Mouse (Mus musculus) granulocyte monocyte progenitor cell, adult 5-6 weeks (primary cell): Measurements from ENCODE around the gene Tas1r2. TPM values are rescaled to one million over a fixed set of nuclear protein-coding genes. Genes with fewer than 3 reads are reported as not detected.

Source experiments
- ATAC-seq: replicated peaks from 2 replicates; pipeline ENCODE4 v1.8.0; 2016; ENCODE audit warnings: mild to moderate bottlenecking, moderate TSS enrichment, inconsistent platforms; ENCODE audit not compliant: poor library complexity, severe bottlenecking
- total RNA-seq, 2 experiments: library from RNA; stranded (forward) in 1 of 2; stranded (reverse) in 1 of 2; fragments of 200-712, 200-1000 nt in 1 of 2; fragments of >200 nt in 1 of 2; fragmentation: Nextera tagmentation in 1 of 2; gene quantifications; 2 replicates each; pipeline ENCODE4 v1.2.3; 2014 to 2017

Tas1r2 gene
- total RNA-seq, 2 experiments from 2014 or later = not detected

DNA sequence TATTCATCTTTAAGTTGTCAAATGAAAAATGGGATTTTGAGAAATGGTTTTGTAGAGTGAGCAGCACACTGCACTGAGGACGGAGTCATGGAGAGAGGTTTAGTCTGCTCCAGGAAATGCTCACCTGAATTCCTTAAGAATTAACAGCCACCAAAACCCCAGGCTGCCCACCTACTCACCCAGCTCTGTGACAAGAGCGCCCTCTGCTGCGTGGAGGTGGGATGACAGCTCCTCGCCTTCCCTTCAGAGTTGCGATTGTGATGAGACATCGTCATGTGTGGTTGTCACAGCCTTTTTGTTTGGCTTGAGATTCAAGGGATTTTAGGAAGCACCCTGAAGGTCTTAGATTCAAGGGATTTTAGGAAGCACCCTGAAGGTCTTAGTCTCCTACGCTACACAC lies 17.0 kb upstream of the Tas1r2 start:
- peak; percentile 53 for ATAC-seq

DNA sequence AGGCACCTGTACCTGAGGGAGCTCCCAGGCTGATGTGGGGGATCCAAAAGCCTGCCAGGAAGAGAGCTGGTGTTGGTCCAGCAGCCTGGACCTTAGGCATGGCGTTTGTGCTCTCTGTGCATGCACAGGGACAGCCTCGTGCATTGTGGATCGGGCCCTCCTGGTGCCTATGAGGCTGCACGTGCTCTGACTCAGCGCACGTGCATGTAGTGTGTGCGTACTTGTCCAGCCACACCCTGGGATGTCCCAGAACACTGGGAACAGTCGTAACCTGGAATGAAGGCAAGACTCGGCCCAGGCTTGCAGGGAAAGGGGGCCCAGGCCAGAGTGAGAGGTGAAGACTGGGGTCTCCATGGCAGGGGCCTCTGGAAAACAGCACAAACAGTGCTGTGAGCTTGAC lies 15.5 kb upstream of the Tas1r2 start:
- no peak for ATAC-seq

DNA sequence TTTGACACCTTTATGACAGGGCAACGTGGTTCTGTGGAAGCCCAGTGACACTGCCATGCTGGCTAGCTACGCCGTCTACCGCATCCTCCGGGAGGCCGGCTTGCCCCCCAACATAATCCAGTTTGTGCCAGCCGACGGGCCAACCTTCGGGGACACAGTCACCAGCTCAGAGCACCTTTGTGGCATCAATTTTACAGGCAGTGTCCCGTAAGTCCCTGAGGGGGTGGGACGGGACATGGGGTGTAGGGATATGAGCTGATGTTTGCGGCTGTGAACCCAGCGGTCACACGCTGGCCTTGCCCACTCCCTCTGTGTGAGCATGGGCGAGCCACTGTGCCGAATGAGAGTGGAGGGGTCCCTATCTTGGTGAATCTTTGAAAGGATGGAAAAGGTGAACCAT lies 15.0 kb upstream of the Tas1r2 start:
- ATAC-seq = no peak

DNA sequence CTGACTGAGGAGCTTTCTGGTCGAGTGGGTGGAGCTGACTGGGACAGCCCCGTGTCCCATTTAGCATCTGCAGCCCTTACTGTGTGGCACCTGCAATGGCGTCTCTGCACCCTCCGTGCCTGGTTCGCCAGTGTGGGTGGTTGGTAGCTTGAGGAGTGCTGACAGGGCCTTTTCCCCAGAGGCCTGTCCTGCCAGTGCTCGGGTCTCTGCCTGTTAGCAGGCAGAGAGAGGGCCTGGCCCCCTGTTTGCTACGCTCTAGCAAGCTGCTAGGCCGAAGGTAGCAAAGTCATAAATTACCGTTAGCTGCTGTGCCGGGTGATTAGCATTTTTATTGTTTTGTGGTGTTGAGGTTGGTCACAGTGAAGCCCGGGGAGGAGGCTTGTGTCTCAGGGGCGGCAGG lies 13.5 kb upstream of the Tas1r2 start:
- no peak for ATAC-seq

DNA sequence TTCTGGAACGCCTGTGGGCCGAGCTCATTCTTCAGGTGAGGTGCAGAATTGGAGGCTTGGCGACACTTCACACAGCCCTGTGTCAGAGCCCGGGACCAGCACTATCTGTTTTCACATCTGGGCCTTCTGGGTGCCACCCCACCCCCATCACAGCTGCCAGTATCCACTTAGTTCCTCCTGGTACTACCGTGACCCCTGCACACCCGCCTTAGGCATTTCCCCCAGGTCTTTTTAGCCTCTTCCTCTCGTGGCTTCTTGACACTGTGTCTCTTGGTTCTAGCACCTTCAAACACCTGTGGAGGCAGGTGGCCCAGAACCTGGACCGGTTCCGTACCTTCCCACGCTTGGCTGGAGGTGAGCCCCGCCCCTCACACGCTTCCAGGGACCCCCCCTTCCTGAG lies 13.0 kb upstream of the Tas1r2 start:
- ATAC-seq = peak; percentile 16; the same call in 1 of the 2 replicates

DNA sequence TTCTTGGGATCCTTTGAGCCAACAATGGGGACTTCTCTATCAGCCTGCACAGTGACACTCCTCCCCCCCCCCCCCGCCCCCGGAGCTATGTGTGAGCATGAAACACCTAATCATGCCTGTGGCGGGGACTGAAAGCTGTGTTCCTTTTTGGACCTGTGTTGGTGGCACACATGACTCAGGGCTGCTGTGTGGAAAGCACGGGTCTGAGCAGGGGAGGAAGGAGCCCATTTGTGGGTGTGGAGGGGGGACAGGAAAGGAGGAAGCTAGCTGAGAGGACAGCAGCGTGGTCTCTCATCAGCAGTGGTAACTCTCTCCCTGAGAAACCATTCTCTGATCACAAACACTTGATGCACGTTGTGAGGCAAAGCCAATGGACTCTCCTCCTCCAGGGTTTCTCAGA lies 12.6 kb upstream of the Tas1r2 start:
- peak; percentile 82 for ATAC-seq

DNA sequence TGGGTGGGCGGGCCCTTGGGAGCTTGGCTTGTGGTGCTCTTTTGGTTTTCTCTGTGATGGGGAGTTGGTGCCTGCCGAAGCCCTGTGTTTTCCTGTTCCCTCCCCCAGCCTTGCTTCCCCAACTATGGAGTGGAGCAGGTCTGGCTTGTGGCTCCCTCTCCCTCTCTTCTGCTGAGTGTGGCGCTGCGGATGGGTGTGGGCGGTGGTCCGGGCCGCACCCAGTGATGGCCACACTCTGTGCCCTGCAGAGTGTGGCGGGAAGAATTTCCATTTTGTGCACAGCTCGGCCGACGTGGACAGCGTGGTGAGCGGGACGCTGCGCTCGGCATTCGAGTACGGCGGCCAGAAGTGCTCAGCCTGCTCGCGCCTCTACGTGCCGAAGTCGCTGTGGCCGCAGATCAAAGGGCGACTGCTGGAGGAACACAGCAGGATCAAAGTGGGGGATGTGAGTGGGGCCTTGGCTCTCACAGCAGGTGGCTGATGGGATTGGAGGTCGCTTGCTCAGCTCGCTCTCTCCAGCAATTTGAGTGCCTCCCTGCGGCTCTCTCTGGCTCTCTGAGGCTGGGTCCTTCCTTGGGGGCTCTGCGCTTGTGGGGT lies 11.4 kb upstream of the Tas1r2 start:
- no peak for ATAC-seq

DNA sequence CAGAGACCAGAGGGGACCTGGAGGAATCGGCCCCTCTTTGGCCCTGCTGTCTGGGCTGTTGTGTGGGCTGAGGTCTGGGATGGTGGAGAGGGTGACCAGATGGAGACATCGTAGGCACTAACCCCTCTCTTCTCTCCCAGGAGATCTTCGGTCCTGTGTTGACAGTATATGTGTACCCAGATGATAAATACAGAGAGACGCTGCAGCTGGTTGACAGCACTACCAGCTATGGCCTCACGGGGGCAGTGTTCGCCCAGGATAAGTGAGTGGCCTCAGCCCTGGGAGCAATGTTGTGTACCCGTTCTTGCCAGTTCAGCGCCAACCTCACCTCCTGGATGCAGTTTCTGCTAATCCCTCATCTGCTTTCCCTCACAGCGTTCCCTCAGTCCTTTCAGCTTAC lies 9.4 kb upstream of the Tas1r2 start:
- ATAC-seq = peak; percentile 59

DNA sequence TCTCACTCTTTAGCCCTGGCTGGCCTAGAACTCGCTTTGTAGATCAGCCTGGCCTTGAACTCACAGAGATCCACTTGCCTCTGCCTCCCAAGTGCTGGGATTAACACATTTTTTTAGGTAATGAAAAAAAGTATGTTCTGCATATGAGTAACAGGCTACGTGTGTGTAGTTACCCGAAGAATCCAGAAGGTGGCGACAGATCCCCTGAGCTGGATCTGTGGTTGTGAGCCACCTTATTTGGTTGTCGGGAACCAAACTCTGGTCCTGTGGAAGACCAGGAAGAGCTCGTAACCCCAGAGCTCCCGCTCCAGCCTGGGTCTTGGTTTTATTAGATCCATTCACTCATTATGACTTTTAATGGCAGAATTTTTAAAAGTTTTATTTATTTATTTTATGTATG lies 6.4 kb upstream of the Tas1r2 start:
- no peak for ATAC-seq

DNA sequence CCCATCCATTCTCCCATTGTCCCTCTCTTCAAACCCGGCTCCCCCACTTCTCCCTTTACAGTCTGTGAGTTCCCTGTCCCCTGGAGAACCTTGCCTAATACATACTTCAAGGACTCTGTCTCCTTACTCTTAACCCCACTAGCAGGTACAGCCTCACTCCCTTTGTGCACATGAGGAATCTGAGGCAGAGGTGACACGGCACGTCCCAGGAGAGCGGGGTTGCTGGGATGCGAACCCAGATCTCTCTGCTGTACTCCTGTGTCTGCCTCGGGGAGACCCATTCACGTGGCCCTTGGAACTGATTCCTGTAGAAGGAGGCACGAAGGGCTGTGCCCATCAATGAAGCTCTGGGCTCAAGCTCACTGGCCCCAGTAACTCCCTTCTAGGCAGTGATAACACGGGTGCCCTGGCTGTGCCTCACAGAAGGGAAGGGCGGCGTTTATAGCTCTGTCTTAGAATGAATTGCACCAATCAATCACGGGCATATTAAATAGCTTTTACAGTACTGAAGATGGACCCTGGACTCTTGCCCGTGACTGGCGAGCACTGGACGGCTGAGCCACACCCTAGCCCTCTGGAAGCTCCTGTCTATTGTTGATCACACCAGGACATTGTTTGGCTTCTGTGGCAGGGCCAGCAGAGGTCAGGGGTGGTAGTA lies 3.1 kb upstream of the Tas1r2 start:
- no peak for ATAC-seq

DNA sequence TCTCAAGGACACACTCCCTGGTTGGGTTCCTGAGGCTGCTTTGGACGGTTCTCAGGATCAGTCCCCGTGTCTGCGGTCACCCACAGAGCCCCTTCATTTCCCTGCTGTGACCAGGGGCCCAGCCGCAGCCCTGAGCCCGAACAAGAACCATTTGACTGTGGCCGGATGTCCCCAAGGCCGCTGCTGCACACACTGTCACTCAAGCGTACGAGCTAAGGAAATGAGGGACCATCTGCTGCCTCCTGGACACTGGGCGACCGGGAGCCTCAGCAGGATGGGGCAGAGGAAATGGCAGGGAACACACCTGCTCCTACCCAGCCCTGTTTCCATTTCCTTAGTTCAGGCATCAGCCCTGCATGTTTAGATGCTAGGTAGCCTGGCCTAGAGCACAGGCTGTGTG lies 2.4 kb upstream of the Tas1r2 start:
- peak; percentile 51; the same call in 1 of the 2 replicates for ATAC-seq

DNA sequence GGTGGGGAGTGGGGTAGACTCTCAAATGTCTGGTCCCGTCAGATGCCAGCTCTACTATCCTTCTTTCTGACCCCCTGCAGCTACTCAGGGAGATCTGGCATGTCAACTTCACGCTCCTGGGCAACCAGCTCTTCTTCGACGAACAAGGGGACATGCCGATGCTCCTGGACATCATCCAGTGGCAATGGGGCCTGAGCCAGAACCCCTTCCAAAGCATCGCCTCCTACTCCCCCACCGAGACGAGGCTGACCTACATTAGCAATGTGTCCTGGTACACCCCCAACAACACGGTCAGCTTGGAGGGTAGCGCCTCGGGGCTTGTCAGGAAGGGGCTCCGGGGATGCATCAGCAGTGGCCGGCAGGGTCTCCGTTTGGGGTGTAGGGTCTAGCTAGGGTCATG lies 8.6 kb downstream of the Tas1r2 start:
- no peak for ATAC-seq

DNA sequence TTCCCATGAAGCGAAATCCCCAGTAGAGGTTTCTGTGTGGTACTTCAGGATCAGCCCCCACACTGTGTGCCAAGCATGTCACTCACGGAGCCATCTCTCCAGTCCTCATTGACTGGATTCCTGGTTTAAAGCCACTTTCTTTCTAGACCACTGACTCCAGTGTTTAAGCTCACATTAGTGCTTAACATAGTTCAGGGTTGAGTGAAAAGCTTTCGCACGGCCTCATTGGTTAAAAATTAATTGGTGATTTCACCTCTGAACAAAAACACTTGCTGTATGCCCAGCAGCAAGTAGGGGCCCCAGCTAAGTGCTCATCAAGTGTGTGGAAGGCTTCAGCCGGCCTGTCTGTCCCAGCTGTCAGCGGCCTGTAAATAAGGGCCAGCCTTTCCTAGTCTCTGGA lies 14.3 kb downstream of the Tas1r2 start:
- ATAC-seq = no peak

DNA sequence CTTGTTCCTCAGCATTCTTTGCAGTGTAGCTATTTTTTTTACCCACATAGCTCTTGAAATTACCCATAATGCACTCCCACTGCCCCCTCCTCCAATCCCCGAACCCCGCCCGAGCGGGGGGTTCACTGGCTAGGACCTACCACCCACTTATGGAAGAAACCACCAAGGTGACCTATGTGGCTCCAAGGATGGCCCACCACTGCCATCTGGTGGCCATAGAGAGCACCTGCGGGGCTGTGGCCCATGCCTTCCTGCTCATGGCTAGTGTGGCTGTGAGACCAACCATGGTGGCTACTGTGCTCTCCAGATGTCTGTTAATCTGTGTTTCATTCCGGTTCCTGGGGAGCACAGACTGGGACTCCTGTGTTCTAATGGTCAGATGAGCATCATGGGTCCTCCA lies 16.5 kb downstream of the Tas1r2 start:
- peak; percentile 94 for ATAC-seq

DNA sequence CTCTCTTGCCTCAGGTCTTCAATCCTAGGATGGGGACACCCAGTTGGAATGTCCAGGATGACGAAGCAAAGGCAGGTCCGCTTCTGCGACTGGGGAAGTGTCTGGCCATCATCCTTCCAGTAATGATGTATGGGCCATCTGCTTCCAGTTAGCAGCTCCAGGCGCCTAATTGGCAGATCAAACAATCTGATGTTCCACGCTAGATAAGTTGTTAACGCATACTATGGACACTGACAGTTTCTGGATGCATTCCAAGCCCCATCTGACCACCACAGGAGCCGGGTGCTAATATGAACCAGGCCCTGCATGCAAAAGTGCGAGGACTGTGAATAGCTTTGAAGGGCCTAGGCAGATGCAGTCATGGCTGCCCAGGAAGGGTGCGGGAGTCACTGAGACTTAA lies 22.4 kb downstream of the Tas1r2 start:
- no peak for ATAC-seq

DNA sequence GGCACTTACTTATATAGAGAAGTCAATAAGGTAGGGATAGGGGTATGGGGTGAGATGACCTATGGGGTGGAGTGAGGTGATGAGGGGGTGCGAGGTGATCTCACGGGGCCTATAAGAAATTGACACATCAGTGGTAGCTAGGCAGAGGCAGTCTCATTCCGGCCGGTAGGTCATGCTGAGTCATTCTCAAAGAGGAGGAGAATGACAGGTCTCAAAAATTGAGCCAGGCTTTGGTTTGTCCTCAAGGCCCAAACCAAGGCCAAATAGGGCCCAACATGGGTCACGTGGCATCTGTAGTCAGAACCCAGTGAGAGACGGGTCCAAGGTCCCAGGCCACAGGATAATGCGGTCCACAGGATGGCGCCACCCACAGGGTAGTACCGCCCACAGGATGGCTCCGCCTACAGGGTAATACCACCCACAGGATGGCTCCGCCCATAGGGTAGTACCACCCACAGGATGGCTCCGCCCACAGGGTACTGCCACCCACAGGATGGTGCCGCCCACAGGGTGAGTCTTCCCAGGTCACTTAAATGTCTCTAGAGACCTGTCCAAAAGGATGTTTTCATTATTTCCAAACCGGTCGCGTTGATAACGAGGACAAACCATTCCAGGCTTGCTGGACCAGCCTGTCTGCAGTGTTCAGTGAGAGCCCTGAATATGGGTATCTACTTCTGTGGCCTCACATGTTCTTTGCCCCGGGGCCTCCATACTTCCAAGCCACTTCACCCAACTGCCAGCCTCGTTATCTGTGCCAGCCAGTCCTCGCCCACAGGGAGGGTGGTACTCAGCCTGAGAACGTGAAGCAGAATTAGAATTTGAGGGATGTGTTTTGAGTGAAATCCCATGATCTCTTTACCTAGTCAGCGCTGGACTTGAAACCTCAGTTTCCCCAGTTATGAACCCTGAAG lies 30.6 kb downstream of the Tas1r2 start:
- ATAC-seq = no peak

DNA sequence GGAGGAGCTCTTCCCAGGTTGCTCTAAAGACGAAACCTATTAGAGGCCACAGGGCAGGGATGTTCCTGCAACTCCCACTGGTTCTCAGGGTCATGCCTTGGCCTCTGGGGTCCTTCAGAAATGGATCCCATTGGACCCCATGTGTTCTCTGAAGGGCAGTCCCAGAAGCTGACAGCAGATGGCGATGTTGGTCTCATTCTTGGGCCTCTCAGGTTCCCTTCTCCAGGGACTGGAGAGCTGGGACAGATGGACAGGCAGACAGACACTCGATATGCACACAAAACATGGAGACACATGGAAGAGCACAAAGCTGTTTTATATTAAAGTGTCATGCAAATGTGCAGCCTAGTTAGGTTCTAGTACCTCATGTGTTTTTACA lies 31.3 kb downstream of the Tas1r2 start:
- peak; percentile 67 for ATAC-seq

DNA sequence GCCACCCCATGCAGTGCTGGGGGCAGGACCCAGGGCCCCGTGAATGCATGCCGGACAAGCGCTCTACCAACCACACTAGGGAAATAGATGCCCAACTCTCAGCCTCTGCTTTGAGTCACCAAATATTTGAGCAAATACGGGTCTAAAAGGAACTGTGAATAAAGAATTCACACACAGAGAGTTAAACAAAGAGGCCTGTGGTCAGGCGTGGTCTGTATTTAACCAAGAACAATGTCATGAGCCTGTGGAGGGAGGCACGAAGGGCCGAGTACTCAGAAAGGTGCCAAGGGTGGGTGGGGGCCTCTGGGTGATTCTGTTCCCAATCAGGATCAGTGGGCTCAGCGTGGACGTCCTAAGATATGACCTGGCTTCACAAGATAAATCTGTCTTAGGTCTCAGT lies 34.7 kb downstream of the Tas1r2 start:
- ATAC-seq = no peak

DNA sequence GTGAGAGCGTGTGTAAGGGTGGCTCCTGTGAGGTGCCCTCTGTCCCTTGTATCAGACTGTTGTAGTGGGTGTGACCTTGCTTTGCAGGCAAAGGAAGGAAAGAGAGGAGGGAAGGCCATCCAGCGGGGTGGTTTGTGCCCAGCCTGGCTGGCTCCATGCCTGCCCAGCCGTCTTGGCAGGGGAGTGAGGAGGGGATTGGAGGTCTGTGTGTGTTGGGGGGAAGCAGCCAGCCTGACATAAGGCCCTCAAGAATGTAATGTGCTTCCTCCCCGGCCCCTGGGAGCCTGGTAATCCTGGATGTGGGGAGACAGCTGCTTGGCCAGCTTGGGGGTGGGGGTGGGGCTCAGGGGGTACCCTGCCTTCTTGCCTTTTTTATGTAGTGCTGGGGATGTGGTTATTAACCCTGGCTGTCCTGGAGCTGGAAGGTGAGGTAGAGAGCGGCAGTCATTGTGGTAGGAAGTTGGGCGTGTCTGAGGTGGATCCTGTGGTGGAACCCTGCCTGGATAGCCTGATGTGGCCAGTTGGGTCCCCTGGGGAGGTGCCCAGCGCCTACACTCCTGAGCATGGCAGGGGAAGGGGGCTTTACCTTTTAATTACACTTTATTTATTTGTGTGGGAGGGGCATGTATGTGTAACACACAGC lies 36.4 kb downstream of the Tas1r2 start:
- ATAC-seq = no peak

DNA sequence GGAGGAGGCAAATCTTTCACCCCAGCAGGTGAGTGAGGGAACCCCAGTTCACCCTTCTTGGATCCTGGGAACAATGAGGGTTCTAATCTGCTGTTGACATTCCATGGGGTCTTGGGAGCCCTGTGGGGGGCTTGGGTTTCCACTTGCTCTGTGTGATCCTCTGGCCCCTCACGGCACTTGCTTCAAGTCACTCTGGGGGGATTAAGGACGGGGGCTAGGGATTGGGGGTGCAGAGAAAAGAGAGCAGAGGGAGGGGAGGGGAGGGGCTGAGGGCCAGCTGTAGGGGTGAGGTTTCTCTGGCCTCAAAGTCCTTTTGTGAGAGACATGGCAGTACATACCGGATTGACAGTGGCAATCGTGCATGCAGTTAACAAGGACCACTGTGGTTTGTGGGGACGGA lies 40.0 kb downstream of the Tas1r2 start:
- no peak for ATAC-seq

DNA sequence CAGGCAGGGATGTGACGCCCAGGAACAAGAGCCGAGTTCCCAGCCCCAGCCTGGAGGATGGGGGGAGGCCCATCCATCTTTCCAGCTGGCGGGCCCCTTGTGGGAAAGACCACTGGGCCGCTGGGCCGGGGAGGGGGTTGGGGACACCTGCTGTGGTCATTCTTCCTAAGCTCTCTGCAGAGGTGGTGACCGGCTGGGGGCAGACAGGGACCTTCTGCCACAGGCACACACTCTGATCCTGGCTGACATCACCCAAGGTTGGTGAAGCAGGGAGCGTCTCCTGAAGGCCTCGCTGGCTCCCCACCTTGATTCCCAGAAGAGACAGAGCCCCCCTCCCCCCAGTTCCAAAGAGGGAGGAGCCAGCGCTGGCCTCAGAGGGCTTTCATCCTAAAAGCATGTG lies 44.4 kb downstream of the Tas1r2 start:
- no peak for ATAC-seq
